Mouse (Mus musculus): ENCODE data around the gene Mrpl24.

The Mrpl24 gene

GRCm38 (mm10) chr3:87947056-87947810 is 27.9 kb downstream of the Mrpl24 start:
- no peak for DNase-seq (ENCODE audit: low spot score in 2 of 2)

- DNase-seq (ENCODE audit: low spot score in 2 of 2): no peak
Measured at GRCm38 (mm10) chr3:87947811-87948199, 28.5 kb downstream of the Mrpl24 start.

GRCm38 (mm10) chr3:87948378-87949265 is 29.3 kb downstream of the Mrpl24 start, which contains the start of gene Crabp2:
Crabp2 (plus strand) TSS chr3:87948666.
- no peak for DNase-seq (ENCODE audit: low spot score in 2 of 2)

GRCm38 (mm10) chr3:87949266-87949954 is 30.1 kb downstream of the Mrpl24 start:
- no peak for DNase-seq (ENCODE audit: low spot score in 2 of 2)

- no peak for DNase-seq (ENCODE audit: low spot score in 2 of 2)
Measured at GRCm38 (mm10) chr3:87949955-87950515, 30.7 kb downstream of the Mrpl24 start.

- DNase-seq (ENCODE audit: low spot score in 2 of 2): no peak
Measured at GRCm38 (mm10) chr3:87951946-87952345, 32.6 kb downstream of the Mrpl24 start.

GRCm38 (mm10) chr3:87952440-87952839 is 33.1 kb downstream of the Mrpl24 start:
- DNase-seq (ENCODE audit: low spot score in 2 of 2): no peak

- no peak for DNase-seq (ENCODE audit: low spot score in 2 of 2)
Measured at GRCm38 (mm10) chr3:87958056-87958455, 38.8 kb downstream of the Mrpl24 start.

GRCm38 (mm10) chr3:87958476-87958875 is 39.2 kb downstream of the Mrpl24 start:
- DNase-seq (ENCODE audit: low spot score in 2 of 2): no peak

GRCm38 (mm10) chr3:87958967-87959366 is 39.7 kb downstream of the Mrpl24 start:
- no peak for DNase-seq (ENCODE audit: low spot score in 2 of 2)

- DNase-seq (ENCODE audit: low spot score in 2 of 2): no peak
Measured at GRCm38 (mm10) chr3:87959371-87959770, 40.1 kb downstream of the Mrpl24 start.

- DNase-seq (ENCODE audit: low spot score in 2 of 2): no peak
Measured at GRCm38 (mm10) chr3:87960191-87960585, 40.9 kb downstream of the Mrpl24 start.

- peak; percentile 72 to 76 for DNase-seq (ENCODE audit: low spot score in 2 of 2)
Measured at GRCm38 (mm10) chr3:87960586-87961191, 41.4 kb downstream of the Mrpl24 start.

GRCm38 (mm10) chr3:87970184-87970938 is 51.1 kb downstream of the Mrpl24 start:
- no peak for DNase-seq (ENCODE audit: low spot score in 2 of 2)

- no peak for DNase-seq (ENCODE audit: low spot score in 2 of 2)
Measured at GRCm38 (mm10) chr3:87970939-87971488, 51.7 kb downstream of the Mrpl24 start, which contains the start of gene Nes. Nes (plus strand) TSS chr3:87971078.

GRCm38 (mm10) chr3:87971489-87972202 is 52.3 kb downstream of the Mrpl24 start:
- DNase-seq (ENCODE audit: low spot score in 2 of 2): no peak

- no peak for DNase-seq (ENCODE audit: low spot score in 2 of 2)
Measured at GRCm38 (mm10) chr3:87972203-87972664, 52.9 kb downstream of the Mrpl24 start.

GRCm38 (mm10) chr3:87972776-87973175 is 53.5 kb downstream of the Mrpl24 start:
- no peak for DNase-seq (ENCODE audit: low spot score in 2 of 2)

All from frontal cortex, postnatal 36 days (tissue).